Mouse (Mus musculus) bone marrow macrophage, adult 2 months (primary cell): ENCODE results near the gene C2cd4c.

ENCODE experiments used
- CTCF ChIP-seq: IDR thresholded peaks from 2 replicates; pipeline ENCODE4 v1.5.1; 2012; ENCODE audit warnings: low read depth, mild to moderate bottlenecking, low read length, moderate library complexity
- POLR2A ChIP-seq: IDR thresholded peaks from 2 replicates; pipeline ENCODE4 v1.6.1; 2012; ENCODE audit warnings: mild to moderate bottlenecking, low read depth, low read length, borderline replicate concordance

- TF ChIP-seq CTCF: no peak
- TF ChIP-seq POLR2A: no peak
Measured at GRCm38 (mm10) chr10:79631432-79631831, 17.6 kb upstream of the C2cd4c start.
